Mouse (Mus musculus) CD8-positive naive resting alpha-beta T cell, adult 2 months (primary cell): ENCODE data around the gene Nfkbil1.

Experiments used
- DNase-seq, 2 experiments: peaks; one replicate each; pipeline ENCODE4 v3.0.0; 2022; ENCODE audit warnings: low read depth in 2 of 2, low spot score in 2 of 2

Nfkbil1 gene

DNA sequence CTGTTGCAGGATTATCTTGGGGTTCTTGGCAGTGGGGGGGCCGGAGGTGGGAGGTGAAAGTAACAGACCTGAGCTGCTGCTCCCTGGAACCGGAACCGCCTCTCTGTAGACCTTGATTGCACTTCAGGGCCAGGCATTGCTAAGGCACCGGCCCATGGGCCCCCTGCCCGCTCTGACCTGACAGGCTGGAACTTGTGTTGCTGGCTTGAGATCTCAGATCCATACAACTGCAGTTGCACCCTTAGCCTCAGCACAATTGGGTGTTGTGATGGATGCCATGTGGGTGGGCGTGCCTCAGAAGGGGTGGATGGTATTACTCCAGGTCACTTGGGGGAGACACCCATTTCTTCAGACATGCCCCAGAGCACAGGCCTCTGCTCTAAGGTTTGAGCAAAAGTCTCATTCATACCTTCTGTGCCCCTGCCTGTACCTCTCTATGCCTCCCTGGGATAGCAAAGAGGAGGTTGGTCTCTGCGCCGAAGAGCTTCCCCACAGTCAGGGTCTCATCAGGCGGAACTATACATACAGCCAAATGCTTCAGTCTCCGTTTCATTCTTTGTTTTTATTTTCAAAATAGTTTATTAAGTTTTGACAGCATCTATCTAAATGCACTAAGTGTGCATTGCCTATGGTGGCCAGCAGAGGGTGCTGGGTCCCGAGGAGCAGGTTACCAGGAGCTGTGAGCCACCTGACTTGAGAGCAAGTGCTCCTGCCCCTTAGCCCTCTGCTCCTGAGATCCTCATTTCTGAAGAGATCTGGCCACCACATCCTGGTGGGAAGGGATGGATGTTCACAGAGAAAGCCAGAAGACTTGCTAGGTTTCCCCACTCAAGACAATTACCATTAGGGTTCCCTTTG, 18.9 kb upstream of the Nfkbil1 start:
- peak; percentile 71 to 83 for DNase-seq

DNA sequence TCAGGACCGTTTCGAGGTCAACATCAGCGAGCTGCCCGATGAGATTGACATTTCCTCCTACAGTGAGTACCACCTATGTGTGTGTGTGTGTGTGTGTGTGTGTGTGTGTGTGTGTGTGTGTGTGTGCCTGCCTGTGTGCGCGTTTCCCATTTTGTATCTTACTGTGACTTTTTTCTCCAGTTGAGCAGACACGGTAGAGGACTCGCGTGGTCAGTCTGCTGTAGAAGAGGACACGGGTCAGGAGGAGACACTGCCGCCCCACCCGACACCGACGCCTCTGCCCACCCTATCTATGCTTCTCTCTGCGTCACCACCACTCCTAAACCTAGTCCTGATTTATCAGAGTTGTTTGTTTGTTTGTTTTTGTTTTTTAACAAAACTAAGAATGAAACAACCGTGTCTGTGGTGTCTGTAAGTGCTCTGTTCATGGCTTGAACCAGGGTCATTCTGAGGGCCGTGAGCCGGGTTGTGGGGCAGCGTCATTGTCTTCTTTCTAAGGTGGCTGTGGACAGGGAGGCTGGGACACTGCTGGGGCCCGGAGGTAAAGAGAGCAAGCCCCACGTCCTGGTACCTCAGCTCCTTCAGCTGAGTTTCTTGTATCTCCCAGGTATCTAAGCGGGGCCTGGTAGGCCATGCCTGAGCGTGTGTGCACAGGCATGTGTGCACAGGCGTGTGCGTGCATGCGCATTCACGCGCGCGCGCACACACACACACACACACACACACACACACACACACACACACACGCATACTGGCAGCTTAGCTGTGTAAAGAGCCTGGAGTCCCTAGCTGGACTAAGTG, 17.9 kb upstream of the Nfkbil1 start:
- no peak for DNase-seq

DNA sequence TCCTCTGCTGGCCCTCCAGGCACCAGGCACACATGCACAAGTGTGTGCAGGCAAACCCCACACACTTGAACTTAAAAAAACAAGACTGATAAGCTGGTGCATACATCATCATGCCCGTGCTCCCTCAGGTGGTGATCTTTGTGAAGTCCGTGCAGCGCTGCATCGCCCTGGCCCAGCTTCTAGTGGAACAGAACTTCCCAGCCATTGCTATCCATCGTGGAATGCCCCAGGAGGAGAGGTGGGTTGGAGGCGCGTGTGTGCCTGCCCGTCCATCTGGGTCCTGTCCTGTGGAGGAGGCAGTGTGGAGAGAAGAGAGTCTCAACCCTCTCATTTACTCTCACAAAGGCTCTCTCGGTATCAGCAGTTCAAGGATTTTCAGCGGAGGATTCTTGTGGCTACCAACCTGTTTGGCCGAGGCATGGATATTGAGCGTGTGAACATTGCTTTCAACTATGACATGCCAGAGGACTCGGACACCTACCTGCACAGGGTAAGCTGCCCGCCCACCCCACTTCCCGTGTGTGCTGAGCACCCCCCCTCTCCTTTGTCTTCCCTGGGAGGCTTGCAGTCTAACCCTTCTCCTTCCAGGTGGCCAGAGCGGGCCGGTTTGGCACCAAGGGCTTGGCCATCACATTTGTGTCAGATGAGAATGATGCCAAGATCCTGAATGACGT, 17.2 kb upstream of the Nfkbil1 start:
- no peak for DNase-seq

- no peak for DNase-seq
These were observed 16.4 kb upstream of the Nfkbil1 start for GRCm38 (mm10) chr17:35251981-35252380.

- DNase-seq, result no peak
These were observed 15.6 kb upstream of the Nfkbil1 start for GRCm38 (mm10) chr17:35251162-35251719.

GRCm38 (mm10) chr17:35250348-35251120, 14.9 kb upstream of the Nfkbil1 start:
- no peak for DNase-seq

DNA sequence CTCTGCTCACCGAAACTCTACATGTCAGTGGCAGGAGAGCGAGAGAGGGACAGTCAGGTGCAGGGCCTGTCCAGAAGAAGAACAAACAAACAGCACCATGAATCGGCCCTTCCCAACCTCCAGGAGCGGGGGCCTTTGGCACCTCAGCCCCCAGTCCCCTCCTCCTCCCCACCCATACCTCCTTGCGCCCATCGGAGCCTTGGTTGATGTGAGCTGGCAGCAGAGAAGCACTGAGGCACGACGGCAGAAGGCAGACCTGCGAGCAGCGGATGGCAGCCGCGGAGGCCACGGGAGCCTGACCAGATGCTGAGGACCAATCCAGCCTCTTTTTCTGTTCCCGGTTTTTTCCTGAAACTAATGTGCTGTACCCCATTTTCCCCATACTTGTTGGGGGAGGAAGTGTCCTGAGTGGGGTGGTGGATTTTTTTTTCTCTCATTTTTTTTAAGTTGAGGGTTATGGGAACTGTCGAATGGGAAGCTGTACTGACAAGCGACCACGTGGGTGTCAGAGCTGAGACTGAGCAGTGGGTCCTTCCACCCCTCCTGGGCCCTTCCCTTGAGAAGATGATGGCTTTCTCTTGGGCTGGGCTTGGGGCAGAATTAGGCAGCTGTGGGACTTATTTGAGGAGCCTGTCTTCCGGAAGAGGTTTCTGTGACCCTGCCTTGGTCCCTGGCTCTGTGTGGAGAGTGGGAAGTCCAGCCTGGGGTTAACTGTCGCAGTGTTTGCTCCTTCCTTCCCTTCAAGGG, 14.0 kb upstream of the Nfkbil1 start:
- no peak for DNase-seq

DNA sequence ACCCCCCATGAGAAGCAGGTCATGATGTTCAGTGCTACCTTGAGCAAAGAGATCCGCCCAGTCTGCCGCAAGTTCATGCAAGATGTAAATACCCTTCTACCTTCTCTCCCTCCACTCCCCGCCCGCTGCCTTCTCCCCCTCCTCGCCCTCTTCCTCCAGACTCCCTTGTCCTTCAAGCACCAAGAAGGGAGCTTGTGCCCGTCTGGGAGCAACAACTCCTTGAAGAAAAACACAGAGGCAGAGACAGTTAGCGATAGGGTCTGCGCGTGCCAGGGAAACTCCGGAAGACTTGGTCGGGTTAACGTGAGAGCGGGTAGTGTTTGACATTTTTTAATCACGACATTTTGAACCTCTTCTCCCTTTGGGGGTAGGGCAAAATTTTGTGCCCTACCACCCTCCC, 13.4 kb upstream of the Nfkbil1 start:
- DNase-seq, result no peak

DNA sequence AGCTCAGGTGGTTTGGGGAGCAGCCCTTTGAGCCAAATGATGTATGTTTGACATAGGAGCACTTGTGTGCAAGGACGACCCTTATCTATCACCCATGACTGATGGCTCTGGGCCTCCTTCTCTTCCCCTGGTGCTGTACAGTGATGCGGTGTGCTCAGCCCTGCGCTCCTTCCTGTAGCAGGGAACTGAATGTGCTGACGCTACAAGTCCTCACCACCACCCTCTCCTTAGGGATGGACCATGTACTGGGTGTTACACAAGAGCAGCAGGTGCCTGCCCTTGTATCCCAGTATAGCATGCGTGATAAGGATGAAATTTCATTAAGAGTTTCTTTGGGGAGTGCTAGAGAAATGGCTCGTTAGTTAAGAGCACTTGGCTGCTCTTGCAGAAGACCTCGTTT, 11.6 kb upstream of the Nfkbil1 start:
- no peak for DNase-seq

DNA sequence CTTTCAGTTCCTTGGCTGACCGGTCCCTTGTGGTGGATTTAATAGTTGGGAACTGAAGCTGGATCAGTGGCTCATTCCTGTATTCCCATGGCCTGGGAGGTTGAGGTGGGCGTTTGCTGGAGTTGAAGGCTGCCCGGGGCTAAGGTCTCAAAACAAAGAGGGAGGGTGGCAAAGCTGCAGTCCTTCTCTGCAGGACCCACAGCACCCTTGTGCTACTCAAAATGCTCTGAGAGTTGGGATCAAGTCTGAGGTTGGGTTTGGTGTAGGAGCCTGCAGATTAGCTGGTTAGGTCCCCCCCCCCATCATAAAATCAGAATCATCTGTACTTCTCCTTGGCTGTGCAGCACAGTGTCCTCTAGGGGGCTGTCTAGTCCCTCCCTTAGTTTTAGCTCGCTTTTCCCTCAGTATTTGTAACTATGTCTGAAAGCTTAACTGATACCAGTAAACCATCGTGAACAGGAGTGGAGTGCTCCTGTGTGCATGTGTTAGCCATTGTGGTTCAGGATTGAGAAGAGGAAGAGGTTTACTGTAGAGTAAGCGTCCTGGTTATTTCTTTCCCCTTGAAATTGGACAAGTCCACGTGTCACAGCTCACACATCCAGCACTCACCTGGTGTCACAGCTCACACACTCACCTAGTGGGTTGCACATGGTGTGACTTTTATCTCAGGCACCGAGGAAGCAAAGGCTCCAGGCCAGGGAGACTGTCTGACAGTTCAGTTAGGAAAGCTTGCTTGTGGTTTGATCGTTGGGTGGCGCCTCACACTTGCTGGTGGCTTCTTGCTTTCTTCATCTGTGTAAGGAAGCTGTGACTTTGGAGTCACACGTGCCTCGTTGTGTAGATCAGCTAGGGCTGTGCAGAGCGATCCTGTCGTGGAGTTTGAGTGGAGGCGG, 10.4 kb upstream of the Nfkbil1 start:
- no peak for DNase-seq

GRCm38 (mm10) chr17:35244999-35245398, 9.4 kb upstream of the Nfkbil1 start:
- DNase-seq, result no peak

DNA sequence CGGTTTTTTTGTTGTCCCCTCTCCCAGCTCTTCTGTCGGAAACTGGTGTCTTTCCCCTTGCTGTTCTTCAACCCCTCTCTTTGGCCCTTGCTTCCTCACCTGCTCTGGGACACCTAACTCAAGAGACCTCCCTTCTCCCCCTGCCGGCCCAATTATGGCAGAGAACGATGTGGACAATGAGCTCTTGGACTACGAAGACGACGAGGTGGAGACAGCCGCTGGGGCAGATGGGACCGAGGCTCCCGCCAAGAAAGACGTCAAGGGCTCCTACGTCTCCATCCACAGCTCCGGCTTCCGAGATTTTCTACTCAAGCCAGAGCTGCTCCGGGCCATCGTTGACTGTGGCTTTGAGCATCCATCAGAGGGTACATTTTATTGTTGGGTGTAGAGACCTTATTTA, 7.5 kb upstream of the Nfkbil1 start:
- no peak for DNase-seq

DNA sequence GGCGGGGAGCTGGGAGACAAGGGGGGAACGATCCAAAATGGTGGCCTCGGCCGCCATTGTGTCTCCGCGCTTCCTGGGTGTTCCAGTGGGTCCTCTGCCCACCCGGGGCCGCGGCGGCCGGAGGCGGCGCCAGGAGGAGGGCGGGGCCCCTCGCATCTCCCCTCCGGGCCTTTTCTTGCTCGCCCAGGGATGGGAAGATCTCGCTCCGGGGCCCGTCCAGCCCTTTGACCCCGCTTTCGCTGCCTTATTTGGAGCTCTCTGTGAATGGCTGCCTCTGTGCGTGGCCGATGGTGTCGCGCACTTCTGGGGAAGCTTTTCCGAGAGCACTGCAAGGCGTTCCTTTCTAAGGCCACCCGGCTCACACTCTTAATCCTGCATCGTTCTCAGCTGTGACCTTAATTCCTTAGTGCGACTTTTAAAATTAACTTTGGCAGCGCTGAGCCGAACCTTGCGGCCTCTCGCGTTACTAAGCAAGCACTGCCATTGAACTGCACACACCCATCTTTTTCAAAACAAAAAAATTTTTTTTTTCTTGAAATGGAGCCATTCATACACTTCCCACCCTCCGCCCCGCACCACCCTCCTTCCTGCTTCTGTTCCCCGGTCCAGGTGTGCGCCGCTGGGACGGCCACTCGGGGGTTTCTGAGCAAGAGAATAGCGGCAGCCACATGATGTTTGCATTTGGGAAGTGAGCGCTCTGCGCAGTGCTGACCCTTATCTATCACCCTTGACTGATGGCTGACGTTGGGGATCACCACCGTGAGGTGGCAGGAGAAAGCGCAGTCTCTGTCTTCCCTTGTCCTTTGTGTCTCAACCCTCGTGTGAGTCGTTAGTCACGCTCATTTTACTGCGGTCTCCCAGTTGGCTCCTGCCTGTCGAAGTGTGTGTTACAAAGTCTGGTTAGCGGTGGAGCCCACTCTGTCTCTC, 6.7 kb upstream of the Nfkbil1 start:
- peak; percentile 39 to 56 for DNase-seq

- DNase-seq, result peak; percentile 95
These were observed 5.9 kb upstream of the Nfkbil1 start, which contains the start of gene Ddx39b for GRCm38 (mm10) chr17:35241305-35242014. Gene Ddx39b (plus strand): TSS chr17:35241746.

GRCm38 (mm10) chr17:35240384-35241304, 5.1 kb upstream of the Nfkbil1 start:
- DNase-seq, result no peak

GRCm38 (mm10) chr17:35239700-35240099, 4.1 kb upstream of the Nfkbil1 start:
- no peak for DNase-seq
